Mouse (Mus musculus) urinary bladder, postnatal 4 days (tissue): Measurements from ENCODE around the gene Hrct1.
A peak's percentile ranks its signal among the peaks of the same experiment; 100 is the strongest.

Experiments
- DNase-seq, 2 experiments: peaks; one replicate each; pipeline ENCODE4 v3.0.0; 2021 to 2022; ENCODE audit warnings: low spot score in 2 of 2

Hrct1 gene

GRCm38 (mm10) chr4:43727718-43728575, 959 bp downstream of the Hrct1 start:
- DNase-seq: peak in 1 of 2 experiments; percentile 33

- peak in 1 of 2 experiments; percentile 53 for DNase-seq
Measured at GRCm38 (mm10) chr4:43728576-43728954, 1.6 kb downstream of the Hrct1 start.

GRCm38 (mm10) chr4:43729126-43729525, 2.1 kb downstream of the Hrct1 start:
- no peak for DNase-seq

- DNase-seq: peak in 1 of 2 experiments; percentile 42
Measured at GRCm38 (mm10) chr4:43729794-43730550, 3.0 kb downstream of the Hrct1 start, which contains the start of gene Spaar. TSS of gene Spaar (plus strand) at chr4:43730034.

GRCm38 (mm10) chr4:43730750-43731297, 3.8 kb downstream of the Hrct1 start:
- no peak for DNase-seq

GRCm38 (mm10) chr4:43732171-43732570, 5.2 kb downstream of the Hrct1 start:
- no peak for DNase-seq

GRCm38 (mm10) chr4:43733186-43733585, 6.2 kb downstream of the Hrct1 start:
- no peak for DNase-seq

GRCm38 (mm10) chr4:43737144-43737543, 10.2 kb downstream of the Hrct1 start:
- no peak for DNase-seq

GRCm38 (mm10) chr4:43738989-43739674, 12.1 kb downstream of the Hrct1 start:
- no peak for DNase-seq

- DNase-seq: no peak
Measured at GRCm38 (mm10) chr4:43741526-43741925, 14.5 kb downstream of the Hrct1 start.

- DNase-seq: no peak
Measured at GRCm38 (mm10) chr4:43742637-43743036, 15.6 kb downstream of the Hrct1 start.

GRCm38 (mm10) chr4:43743099-43743498, 16.1 kb downstream of the Hrct1 start:
- no peak for DNase-seq

GRCm38 (mm10) chr4:43745187-43745586, 18.2 kb downstream of the Hrct1 start:
- no peak for DNase-seq

- no peak for DNase-seq
Measured at GRCm38 (mm10) chr4:43757213-43757612, 30.2 kb downstream of the Hrct1 start.

- no peak for DNase-seq
Measured at GRCm38 (mm10) chr4:43759571-43760418, 32.8 kb downstream of the Hrct1 start.

GRCm38 (mm10) chr4:43760460-43760859, 33.5 kb downstream of the Hrct1 start:
- DNase-seq: no peak

- no peak for DNase-seq
Measured at GRCm38 (mm10) chr4:43761336-43761735, 34.3 kb downstream of the Hrct1 start.

- DNase-seq: peak in 1 of 2 experiments; percentile 36
Measured at GRCm38 (mm10) chr4:43763410-43763809, 36.4 kb downstream of the Hrct1 start.

GRCm38 (mm10) chr4:43768341-43768740, 41.4 kb downstream of the Hrct1 start:
- no peak for DNase-seq

GRCm38 (mm10) chr4:43769374-43769773, 42.4 kb downstream of the Hrct1 start:
- no peak for DNase-seq

- DNase-seq: no peak
Measured at GRCm38 (mm10) chr4:43770909-43771308, 43.9 kb downstream of the Hrct1 start, which contains the start of gene Olfr159. TSS of gene Olfr159 (minus strand) at chr4:43771009.
